Mouse (Mus musculus): ENCODE measurements around the gene Nxf1. TPM values are rescaled to one million over a fixed set of nuclear protein-coding genes. Genes with fewer than 3 reads are reported as not detected.

Gene Nxf1
- polyA plus RNA-seq, 1 experiment = 121 TPM

DNA sequence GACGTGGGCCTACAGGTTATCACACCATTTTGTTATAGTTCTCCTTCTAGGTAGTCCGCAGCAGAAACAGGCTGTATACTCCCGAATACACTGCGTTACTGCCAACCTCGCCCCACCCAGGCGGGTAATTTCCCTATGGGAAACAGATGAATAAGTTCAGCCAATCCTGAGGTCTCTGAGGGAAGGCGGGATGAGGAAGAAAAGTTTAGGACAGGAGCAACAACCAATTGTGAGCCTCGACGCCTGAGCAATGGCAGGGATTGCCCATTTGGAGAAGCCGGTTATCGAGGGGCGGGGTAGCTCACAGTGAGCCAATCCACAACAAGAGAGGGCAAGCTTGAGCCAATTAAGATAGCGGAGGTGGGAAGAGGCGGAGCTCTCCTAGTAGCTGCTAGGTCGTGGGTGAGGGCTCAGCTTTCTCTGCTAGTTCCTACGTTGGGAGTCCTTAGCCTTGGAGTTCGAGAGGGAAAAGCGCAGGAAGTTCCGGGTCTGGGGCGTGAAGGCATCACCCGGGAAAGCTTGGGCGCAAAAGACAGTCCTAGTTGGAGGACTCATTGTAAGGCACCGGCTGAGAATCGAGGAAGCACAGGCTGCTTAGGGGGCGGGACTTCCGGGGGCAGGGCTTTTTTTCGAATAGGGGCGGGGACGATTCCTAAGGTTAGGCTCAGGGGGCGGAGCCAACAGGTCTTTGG lies 45.4 kb downstream of the Nxf1 start, which contains the start of gene Zbtb3:
Gene Zbtb3 (plus strand): TSS at position 426 of the 692 bp plus-strand sequence.
- Histone ChIP-seq H3K27ac (ENCODE audit: insufficient read depth, low read length) (no peak within 1 kb of the TSS), H3K4me3 (ENCODE audit: insufficient read depth, low read length) (peak within 1 kb of the TSS; percentile 47), H3K4me1 (ENCODE audit: control insufficient read depth, insufficient read depth, low read length) (no peaks in the 10 kb centered on the region; the same call in 1 of the 2 replicates)
- no peak for TF ChIP-seq CTCF (IDR thresholded peaks at IDR 0.05; ENCODE audit: extremely low read depth, insufficient read depth, low read length)
- peak; percentile 73 for TF ChIP-seq POLR2A (IDR thresholded peaks at IDR 0.05; ENCODE audit: extremely low read depth, insufficient read depth, low read length)

DNA sequence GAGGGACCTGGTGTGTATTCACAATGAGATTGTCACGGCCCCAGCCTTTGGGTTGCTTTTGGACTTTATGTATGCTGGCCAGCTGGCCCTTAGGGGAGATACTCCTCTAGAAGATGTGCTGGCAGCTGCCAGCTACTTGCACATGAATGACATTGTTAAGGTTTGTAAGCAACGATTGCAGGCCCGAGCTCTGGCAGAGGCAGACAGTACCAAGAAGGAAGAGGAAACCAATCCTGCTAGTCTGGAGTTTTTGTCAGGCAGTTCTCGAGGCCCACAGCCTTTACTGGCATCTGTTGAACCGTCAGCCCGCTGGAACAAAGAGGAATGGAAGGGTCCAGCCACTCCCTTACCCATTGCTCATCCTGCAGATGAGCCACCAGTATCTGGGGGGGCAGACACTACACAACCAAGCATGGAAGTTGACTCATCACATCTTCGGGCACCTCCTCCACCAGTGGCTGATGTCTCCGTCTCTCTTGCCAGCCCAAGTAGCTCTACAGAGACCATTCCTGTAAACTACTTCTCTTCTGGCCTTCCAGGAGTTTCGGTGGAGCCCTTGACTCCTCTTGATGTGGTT lies 46.4 kb downstream of the Nxf1 start:
- TF ChIP-seq POLR2A (IDR thresholded peaks at IDR 0.05; ENCODE audit: extremely low read depth, insufficient read depth, low read length) (no peak), CTCF (IDR thresholded peaks at IDR 0.05; ENCODE audit: extremely low read depth, insufficient read depth, low read length) (no peak)
- H3K4me3 ChIP-seq (ENCODE audit: insufficient read depth, low read length) = no peak overlapping the region; the same call in 1 of the 2 replicates
- no peaks in the 10 kb centered on the region for H3K4me1 ChIP-seq (ENCODE audit: control insufficient read depth, insufficient read depth, low read length)
- no peak overlapping the region for H3K27ac ChIP-seq (ENCODE audit: insufficient read depth, low read length)

DNA sequence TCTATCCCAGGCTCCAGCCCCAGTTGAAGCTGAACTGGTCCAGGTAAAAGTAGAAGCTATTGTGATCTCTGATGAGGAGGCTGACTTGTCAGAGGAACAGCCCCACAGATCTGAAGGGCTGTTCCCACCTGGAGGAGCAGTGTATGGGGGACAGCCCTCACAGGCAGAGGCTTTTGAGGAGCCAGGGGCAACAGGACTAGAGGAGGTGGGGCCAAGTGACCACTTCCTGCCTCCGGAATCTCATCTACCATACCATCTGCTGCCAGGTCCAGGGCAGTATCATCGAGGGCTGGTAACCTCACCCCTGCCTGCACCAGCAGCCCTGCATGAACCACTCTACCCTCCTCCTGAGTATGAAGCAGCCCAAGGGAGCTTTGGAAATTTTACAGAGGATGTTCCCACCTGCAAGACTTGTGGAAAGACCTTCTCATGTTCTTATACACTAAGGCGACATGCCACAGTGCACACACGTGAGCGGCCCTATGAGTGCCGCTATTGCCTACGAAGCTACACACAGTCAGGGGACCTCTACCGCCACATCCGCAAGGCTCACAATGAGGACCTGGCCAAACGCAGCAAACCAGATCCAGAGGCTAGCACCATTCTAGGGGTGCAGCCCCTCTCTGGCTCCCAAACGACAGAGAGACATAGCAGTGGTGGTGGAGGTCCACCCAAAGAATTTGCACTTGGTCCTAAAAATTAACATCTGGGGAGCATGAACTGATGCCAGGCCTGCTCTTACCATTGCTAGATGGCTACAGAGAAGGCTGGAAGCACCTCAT lies 47.2 kb downstream of the Nxf1 start:
- Histone ChIP-seq H3K4me1 (ENCODE audit: control insufficient read depth, insufficient read depth, low read length) (no peaks in the 10 kb centered on the region), H3K4me3 (ENCODE audit: insufficient read depth, low read length) (no peak overlapping the region), H3K27ac (ENCODE audit: insufficient read depth, low read length) (no peak overlapping the region)
- TF ChIP-seq POLR2A (IDR thresholded peaks at IDR 0.05; ENCODE audit: extremely low read depth, insufficient read depth, low read length) (no peak), CTCF (IDR thresholded peaks at IDR 0.05; ENCODE audit: extremely low read depth, insufficient read depth, low read length) (no peak)

DNA sequence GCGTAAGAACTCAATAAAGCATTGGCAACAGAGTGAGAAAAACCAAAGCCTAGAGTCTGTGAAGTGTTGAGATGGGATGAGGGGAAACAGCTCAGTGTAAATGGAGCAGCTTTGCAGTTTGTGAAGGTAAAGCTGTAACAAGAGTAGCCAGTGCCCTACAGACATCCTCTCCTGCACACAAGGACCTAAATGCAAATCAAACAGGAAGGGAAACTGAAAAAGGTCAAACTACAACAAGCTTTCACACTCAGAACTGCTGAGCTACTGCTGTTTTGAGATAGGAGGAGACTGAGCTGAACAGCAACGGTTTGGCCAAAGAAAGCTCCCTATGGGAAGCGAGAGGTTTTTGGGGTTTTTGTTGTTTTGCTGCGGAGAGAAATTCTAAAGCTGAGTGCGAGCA lies 49.9 kb downstream of the Nxf1 start:
- no peaks in the 10 kb centered on the region for H3K4me1 ChIP-seq (ENCODE audit: control insufficient read depth, insufficient read depth, low read length)
- TF ChIP-seq CTCF (IDR thresholded peaks at IDR 0.05; ENCODE audit: extremely low read depth, insufficient read depth, low read length) (no peak), POLR2A (IDR thresholded peaks at IDR 0.05; ENCODE audit: extremely low read depth, insufficient read depth, low read length) (no peak)
- H3K4me3 ChIP-seq (ENCODE audit: insufficient read depth, low read length) = no peak overlapping the region
- no peak overlapping the region for H3K27ac ChIP-seq (ENCODE audit: insufficient read depth, low read length)

DNA sequence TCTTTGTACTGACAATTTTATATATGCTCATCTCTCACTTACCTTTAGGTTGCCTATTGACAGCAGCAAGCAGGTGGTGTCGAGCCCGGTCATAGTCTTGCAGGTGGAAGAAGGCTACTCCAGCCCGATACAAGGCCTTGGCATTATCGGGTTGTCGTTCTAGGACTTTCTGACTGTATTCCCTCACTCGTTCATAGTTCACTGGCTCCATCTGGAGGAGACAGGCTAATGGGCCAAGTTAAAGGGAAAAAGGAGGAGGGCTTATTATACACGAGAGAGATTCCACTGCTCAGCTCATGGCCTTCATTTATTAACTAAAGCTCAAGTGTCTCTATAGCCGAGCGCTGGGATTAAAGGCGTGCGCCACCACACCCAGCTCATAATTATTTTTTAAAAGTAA lies 58.9 kb downstream of the Nxf1 start:
- peak; percentile 11; the same call in 1 of the 2 replicates for TF ChIP-seq CTCF (IDR thresholded peaks at IDR 0.05; ENCODE audit: extremely low read depth, insufficient read depth, low read length)
- no peak for TF ChIP-seq POLR2A (IDR thresholded peaks at IDR 0.05; ENCODE audit: extremely low read depth, insufficient read depth, low read length)
- Histone ChIP-seq H3K4me3 (ENCODE audit: insufficient read depth, low read length) (no peak overlapping the region), H3K27ac (ENCODE audit: insufficient read depth, low read length) (no peak overlapping the region), H3K4me1 (ENCODE audit: control insufficient read depth, insufficient read depth, low read length) (peaks cover 3% of the 10 kb centered on the region; the same call in 1 of the 2 replicates)

DNA sequence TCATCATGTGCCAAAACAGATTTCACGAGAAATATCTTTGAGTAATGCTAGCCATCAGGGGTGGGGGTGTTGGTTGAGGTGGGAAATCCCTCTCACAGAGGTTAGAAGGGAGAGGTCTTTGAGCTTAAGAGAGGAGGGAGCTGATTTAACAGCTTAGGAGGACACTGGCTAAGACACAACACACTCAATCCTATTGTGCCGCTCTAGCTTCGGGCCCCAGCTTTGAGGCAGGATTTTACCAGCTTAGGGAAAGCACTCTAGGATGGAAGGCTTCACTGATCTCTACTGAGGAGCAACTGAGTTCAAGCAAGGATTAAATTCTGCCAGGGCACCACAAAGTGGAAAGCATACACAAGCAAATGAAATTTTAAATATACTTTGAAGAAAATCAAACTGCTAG lies 60.1 kb downstream of the Nxf1 start:
- no peak for TF ChIP-seq POLR2A (IDR thresholded peaks at IDR 0.05; ENCODE audit: extremely low read depth, insufficient read depth, low read length)
- TF ChIP-seq CTCF (IDR thresholded peaks at IDR 0.05; ENCODE audit: extremely low read depth, insufficient read depth, low read length) = no peak
- H3K4me3 ChIP-seq (ENCODE audit: insufficient read depth, low read length) = no peak overlapping the region
- H3K4me1 ChIP-seq (ENCODE audit: control insufficient read depth, insufficient read depth, low read length) = peaks cover 3% of the 10 kb centered on the region; the same call in 1 of the 2 replicates
- H3K27ac ChIP-seq (ENCODE audit: insufficient read depth, low read length) = no peak overlapping the region

DNA sequence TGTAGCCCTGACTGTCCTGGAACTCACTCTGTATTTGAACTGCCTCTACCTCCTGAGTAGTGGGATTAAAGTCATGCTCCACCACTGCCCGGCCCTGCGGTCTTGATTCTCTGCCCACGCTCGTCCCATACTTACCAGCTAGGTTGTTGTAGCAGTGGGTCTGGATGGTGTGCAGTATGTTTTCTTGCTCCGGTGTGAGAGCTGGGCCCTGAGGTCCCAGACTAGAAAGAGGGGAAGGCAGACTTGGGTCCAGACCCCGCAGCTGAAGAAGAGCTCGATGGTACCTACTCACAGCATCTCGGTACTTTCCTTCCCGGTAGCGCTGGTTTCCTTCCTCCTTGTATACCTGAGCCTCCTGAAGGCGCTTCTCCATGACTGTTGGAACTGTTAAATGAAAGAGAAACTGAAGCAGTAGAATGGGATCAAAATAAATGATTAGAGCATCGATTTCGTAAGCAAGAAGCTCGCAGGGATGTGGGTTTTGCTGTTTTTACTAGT lies 61.5 kb downstream of the Nxf1 start:
- H3K27ac ChIP-seq (ENCODE audit: insufficient read depth, low read length) = no peak overlapping the region
- peaks cover 3% of the 10 kb centered on the region; the same call in 1 of the 2 replicates for H3K4me1 ChIP-seq (ENCODE audit: control insufficient read depth, insufficient read depth, low read length)
- TF ChIP-seq CTCF (IDR thresholded peaks at IDR 0.05; ENCODE audit: extremely low read depth, insufficient read depth, low read length) (no peak), POLR2A (IDR thresholded peaks at IDR 0.05; ENCODE audit: extremely low read depth, insufficient read depth, low read length) (no peak)
- peak overlapping the region; percentile 68 for H3K4me3 ChIP-seq (ENCODE audit: insufficient read depth, low read length)

DNA sequence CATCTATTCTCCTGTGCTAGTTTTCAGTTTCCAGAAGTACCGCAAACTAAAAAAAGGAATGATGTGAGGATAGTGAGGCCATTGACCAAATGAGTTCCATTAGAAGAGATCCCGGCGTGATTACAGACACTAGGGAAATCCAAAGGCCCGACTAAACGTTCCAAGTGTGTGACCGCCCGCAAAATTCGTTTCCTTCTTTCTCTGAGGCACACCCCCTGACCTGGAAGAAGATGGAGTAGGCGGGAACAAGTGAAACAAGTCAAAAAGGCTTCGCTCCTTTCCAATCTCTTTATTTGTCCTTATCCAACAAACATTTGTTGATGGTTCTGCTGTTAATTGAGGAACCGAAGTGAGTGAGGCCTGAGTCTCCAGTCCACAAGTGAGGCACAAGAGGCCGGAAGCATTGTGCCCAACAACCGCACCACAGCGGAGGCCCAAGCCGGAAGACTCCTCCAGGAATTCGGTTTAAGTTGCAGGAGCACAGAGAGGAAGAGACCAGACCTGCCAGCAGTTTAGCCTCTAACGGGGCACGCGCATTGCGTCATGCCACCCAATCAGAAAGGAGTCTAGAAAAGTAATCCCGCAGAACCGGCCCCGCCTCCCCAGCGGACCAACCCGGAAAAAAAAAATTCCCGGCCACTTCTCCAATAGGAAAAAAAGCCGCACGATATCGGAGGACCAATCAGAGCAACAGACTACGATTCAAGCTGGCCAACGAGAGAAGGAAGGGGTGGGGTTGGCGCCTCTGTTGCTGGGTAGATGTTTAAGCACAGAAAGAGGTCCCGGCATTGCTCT lies 62.1 kb downstream of the Nxf1 start, which contains the start of gene Ttc9c:
Gene Ttc9c (minus strand): TSS at position 533 of the 795 bp plus-strand sequence.
- peak within 1 kb of the TSS; percentile 68 for H3K4me3 ChIP-seq (ENCODE audit: insufficient read depth, low read length)
- peaks cover 3% of the 10 kb centered on the region; the same call in 1 of the 2 replicates for H3K4me1 ChIP-seq (ENCODE audit: control insufficient read depth, insufficient read depth, low read length)
- H3K27ac ChIP-seq (ENCODE audit: insufficient read depth, low read length) = peak within 1 kb of the TSS; percentile 97
- TF ChIP-seq CTCF (IDR thresholded peaks at IDR 0.05; ENCODE audit: extremely low read depth, insufficient read depth, low read length) = no peak
- peak; percentile 94 for TF ChIP-seq POLR2A (IDR thresholded peaks at IDR 0.05; ENCODE audit: extremely low read depth, insufficient read depth, low read length)
